Mouse (Mus musculus) hindbrain, embryonic 16.5 days (tissue): ENCODE measurements at regions not wholly inside any gene's neighbourhood (a gene's known extent, or its start where the extent isn't known, plus 50 kb on each side); places are given as distances from the start of the nearest gene placed in this dataset.

Experiments used
- ATAC-seq: fragments of 200-750 bp; cut with Nextera tagmentation; 2 replicates; pipeline ENCODE4 v1.8.0; 2017; ENCODE audit warnings: moderate TSS enrichment, moderate library complexity
- H3K27ac ChIP-seq: fragments of 300-500 bp; sonication (generic); 2 replicates; pipeline ENCODE4 v1.5.1; 2014; ENCODE audit warnings: low read depth, mild to moderate bottlenecking, control low read depth, low read length, moderate library complexity
- H3K27me3 ChIP-seq: fragments of 300-500 bp; sonication (generic); replicated peaks from 2 replicates; pipeline ENCODE4 v1.6.1; 2014; ENCODE audit warnings: low read length; ENCODE audit not compliant: control insufficient read depth, insufficient read depth
- H3K36me3 ChIP-seq: fragments of 300-500 bp; sonication (generic); 2 replicates; pipeline ENCODE4 v1.6.1; 2014; ENCODE audit warnings: mild to moderate bottlenecking, low read length, moderate library complexity, mixed read lengths; ENCODE audit not compliant: control insufficient read depth, insufficient read depth
- H3K4me1 ChIP-seq: fragments of 300-500 bp; sonication (generic); 2 replicates; pipeline ENCODE4 v1.6.1; 2014; ENCODE audit warnings: low read depth, low read length; ENCODE audit not compliant: control insufficient read depth, insufficient read depth
- H3K4me2 ChIP-seq: fragments of 300-500 bp; sonication (generic); 2 replicates; pipeline ENCODE4 v1.6.1; 2014; ENCODE audit warnings: mild to moderate bottlenecking, low read length, control low read depth, moderate library complexity
- H3K4me3 ChIP-seq: fragments of 300-500 bp; sonication (generic); 2 replicates; pipeline ENCODE4 v1.5.1; 2014; ENCODE audit warnings: mild to moderate bottlenecking, low read length, control low read depth, moderate library complexity
- H3K9ac ChIP-seq: fragments of 300-500 bp; sonication (generic); 2 replicates; pipeline ENCODE4 v1.6.1; 2014; ENCODE audit warnings: low read depth, mild to moderate bottlenecking, control low read depth, low read length, moderate library complexity
- H3K9me3 ChIP-seq: fragments of 300-500 bp; sonication (generic); 2 replicates; pipeline ENCODE4 v1.6.1; 2014; ENCODE audit warnings: mild to moderate bottlenecking, low read length, moderate library complexity; ENCODE audit not compliant: control insufficient read depth
- WGBS: fragments of 180-500 bp; shearing (Covaris S2); extraction: QIAGEN DNeasy Blood & Tissue Kit; methylation state at CpG from one replicate; pipeline ENCODE4 v1.1.7; 2014; 5-methylcytosine and 5-hydroxymethylcytosine counted together

- Histone ChIP-seq H3K4me2 (no peak overlapping the region), H3K4me3 (no peak overlapping the region), H3K27me3 (no peaks in the 10 kb centered on the region), H3K9me3 (no peaks in the 10 kb centered on the region), H3K4me1 (no peaks in the 10 kb centered on the region; the same call in 1 of the 2 replicates), H3K36me3 (no peaks in the 10 kb centered on the region), H3K9ac (no peak overlapping the region), H3K27ac (no peak overlapping the region)
- 55% methylated on average over 7 of the region's 7 CpGs for WGBS
- ATAC-seq, result no peak
These were observed 109.7 kb downstream of the Axin2 start for GRCm38 (mm10) chr11:109029894-109030293.

- WGBS, result 67% methylated on average over 7 of the region's 7 CpGs
These were observed 94.7 kb downstream of the Axin2 start for GRCm38 (mm10) chr11:109014806-109015205.

GRCm38 (mm10) chr11:109011161-109011560 lies 91.0 kb downstream of the Axin2 start:
- Histone ChIP-seq H3K4me1 (no peaks in the 10 kb centered on the region), H3K4me2 (no peak overlapping the region), H3K9me3 (no peaks in the 10 kb centered on the region), H3K27me3 (no peaks in the 10 kb centered on the region), H3K27ac (no peak overlapping the region), H3K9ac (no peak overlapping the region), H3K4me3 (no peak overlapping the region), H3K36me3 (no peaks in the 10 kb centered on the region)
- WGBS, result 93% methylated on average over 6 of the region's 6 CpGs
- ATAC-seq, result no peak

More at GRCm38 (mm10) chr11:109014806-109015205, 94.7 kb downstream of the Axin2 start:
- Histone ChIP-seq H3K27me3 (no peaks in the 10 kb centered on the region), H3K4me2 (no peak overlapping the region), H3K9me3 (no peaks in the 10 kb centered on the region), H3K4me3 (no peak overlapping the region), H3K4me1 (no peaks in the 10 kb centered on the region), H3K9ac (no peak overlapping the region), H3K27ac (no peak overlapping the region), H3K36me3 (no peaks in the 10 kb centered on the region)
- no peak for ATAC-seq

DNA sequence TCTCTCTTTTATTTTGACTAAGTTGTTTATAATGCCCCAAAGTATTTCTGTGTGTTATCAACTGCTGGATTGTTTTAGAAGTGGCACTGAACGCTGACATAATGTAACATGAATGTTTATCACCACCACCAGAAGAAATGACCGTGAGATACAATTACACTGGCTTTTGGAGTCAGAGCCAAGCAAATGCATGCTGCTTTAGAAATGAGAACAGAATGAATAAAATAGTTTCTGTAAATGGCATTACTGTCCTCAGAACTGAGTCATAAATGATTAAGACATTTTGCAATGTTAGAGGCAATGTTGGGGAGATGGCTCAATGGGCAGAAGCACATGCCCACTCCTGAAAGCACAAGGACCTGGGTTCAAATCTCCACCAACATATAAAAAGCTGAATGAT lies 88.7 kb downstream of the Axin2 start:
- Histone ChIP-seq H3K9me3 (no peaks in the 10 kb centered on the region; the same call in 1 of the 2 replicates), H3K27ac (no peak overlapping the region), H3K27me3 (no peaks in the 10 kb centered on the region), H3K4me2 (no peak overlapping the region), H3K4me3 (no peak overlapping the region), H3K36me3 (no peaks in the 10 kb centered on the region), H3K4me1 (no peaks in the 10 kb centered on the region), H3K9ac (no peak overlapping the region)
- 70% methylated on average over 2 of the region's 2 CpGs for WGBS
- ATAC-seq, result no peak

DNA sequence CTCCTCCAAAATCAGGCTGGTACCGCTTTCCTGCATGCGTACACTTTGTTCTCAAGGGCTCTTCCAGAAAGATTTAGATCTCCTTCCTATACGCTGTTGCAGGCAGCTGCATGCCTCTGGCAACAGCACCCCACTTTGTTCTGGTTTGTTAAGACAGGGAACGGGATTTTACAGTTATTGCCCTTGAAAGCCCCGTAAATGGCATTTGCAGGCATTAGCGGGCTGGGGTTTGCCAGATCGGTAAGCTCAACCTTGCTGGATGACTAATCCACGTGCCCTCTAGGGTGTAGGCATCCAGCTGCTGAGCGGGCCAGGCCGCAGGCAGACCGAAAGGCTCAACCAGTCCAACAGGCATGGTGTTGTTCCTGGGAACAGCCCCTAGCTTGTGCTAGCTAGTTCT lies 85.5 kb downstream of the Axin2 start:
- no peak overlapping the region for H3K27ac ChIP-seq
- H3K4me1 ChIP-seq, result no peaks in the 10 kb centered on the region
- no peak overlapping the region for H3K4me3 ChIP-seq
- no peak overlapping the region for H3K4me2 ChIP-seq
- H3K27me3 ChIP-seq, result no peaks in the 10 kb centered on the region
- no peak overlapping the region for H3K9ac ChIP-seq
- ATAC-seq, result no peak
- peaks cover 4% of the 10 kb centered on the region; the same call in 1 of the 2 replicates for H3K9me3 ChIP-seq
- H3K36me3 ChIP-seq, result no peaks in the 10 kb centered on the region
- WGBS, result 85% methylated on average over 11 of the region's 11 CpGs
